Mouse (Mus musculus): ENCODE results near the gene Oxct2b. TPM values are rescaled to one million over a fixed set of nuclear protein-coding genes. Genes with fewer than 3 reads are reported as not detected.

Gene Oxct2b
- polyA plus RNA-seq (2015; fragmentation: Nextera tagmentation; extraction: Ambion mirVana): 0.68 and 0.77 TPM in 2 replicates

- H3K9ac ChIP-seq (replicated peaks): peak within 1 kb of the TSS; percentile 42
- peak within 1 kb of the TSS; percentile 43 for H3K4me3 ChIP-seq (replicated peaks)
- peak; percentile 43; the same call in 1 of the 2 replicates for ATAC-seq (ENCODE audit: low FRiP score)
- H3K27ac ChIP-seq (replicated peaks): no peak within 1 kb of the TSS
- peaks cover 5% of the 10 kb centered on the region for H3K4me1 ChIP-seq
- no peaks in the 10 kb centered on the region for H3K36me3 ChIP-seq
- no peaks in the 10 kb centered on the region for H3K9me3 ChIP-seq (replicated peaks)
- 8% methylated on average over 22 of the region's 22 CpGs for WGBS
- peak within 1 kb of the TSS; percentile 62 for H3K4me2 ChIP-seq
- peaks cover 8% of the 10 kb centered on the region for H3K27me3 ChIP-seq (replicated peaks)
Observed at GRCm38 (mm10) chr4:123116011-123116410, at the start of gene Oxct2b. Gene Oxct2b (plus strand): TSS chr4:123116266.

GRCm38 (mm10) chr4:123068646-123069045 lies 47.4 kb upstream of the Oxct2b start:
- Histone ChIP-seq H3K4me1 (peaks cover 3% of the 10 kb centered on the region; the same call in 1 of the 2 replicates), H3K27me3 (replicated peaks) (no peaks in the 10 kb centered on the region), H3K27ac (replicated peaks) (no peak overlapping the region), H3K36me3 (no peaks in the 10 kb centered on the region), H3K9ac (replicated peaks) (no peak overlapping the region), H3K9me3 (replicated peaks) (no peaks in the 10 kb centered on the region), H3K4me2 (no peak overlapping the region), H3K4me3 (replicated peaks) (no peak overlapping the region)
- no peak for ATAC-seq (ENCODE audit: low FRiP score)
- WGBS: 80% methylated on average over 6 of the region's 6 CpGs

- no peak overlapping the region for H3K27ac ChIP-seq (replicated peaks)
- 12% methylated on average over 13 of the region's 13 CpGs for WGBS
- no peaks in the 10 kb centered on the region for H3K36me3 ChIP-seq
- no peaks in the 10 kb centered on the region for H3K27me3 ChIP-seq (replicated peaks)
- no peak overlapping the region for H3K4me3 ChIP-seq (replicated peaks)
- peaks cover 3% of the 10 kb centered on the region; the same call in 1 of the 2 replicates for H3K4me1 ChIP-seq
- no peaks in the 10 kb centered on the region for H3K9me3 ChIP-seq (replicated peaks)
- peak overlapping the region; percentile 20; the same call in 1 of the 2 replicates for H3K4me2 ChIP-seq
- no peak for ATAC-seq (ENCODE audit: low FRiP score)
- H3K9ac ChIP-seq (replicated peaks): no peak overlapping the region
Observed at GRCm38 (mm10) chr4:123071266-123071966, 44.6 kb upstream of the Oxct2b start.

GRCm38 (mm10) chr4:123076928-123077327 lies 39.1 kb upstream of the Oxct2b start:
- H3K27ac ChIP-seq (replicated peaks): no peak overlapping the region
- no peak overlapping the region for H3K4me3 ChIP-seq (replicated peaks)
- H3K36me3 ChIP-seq: no peaks in the 10 kb centered on the region
- H3K9ac ChIP-seq (replicated peaks): no peak overlapping the region
- H3K9me3 ChIP-seq (replicated peaks): no peaks in the 10 kb centered on the region
- no peaks in the 10 kb centered on the region for H3K27me3 ChIP-seq (replicated peaks)
- no peaks in the 10 kb centered on the region for H3K4me1 ChIP-seq
- ATAC-seq (ENCODE audit: low FRiP score): no peak
- WGBS: 57% methylated on average over 8 of the region's 8 CpGs
- no peak overlapping the region for H3K4me2 ChIP-seq

- Histone ChIP-seq H3K4me2 (no peak overlapping the region), H3K9ac (replicated peaks) (no peak overlapping the region), H3K27ac (replicated peaks) (no peak overlapping the region), H3K27me3 (replicated peaks) (no peaks in the 10 kb centered on the region), H3K4me3 (replicated peaks) (no peak overlapping the region), H3K4me1 (no peaks in the 10 kb centered on the region), H3K36me3 (no peaks in the 10 kb centered on the region), H3K9me3 (replicated peaks) (no peaks in the 10 kb centered on the region)
- ATAC-seq (ENCODE audit: low FRiP score): no peak
- 95% methylated on average over 4 of the region's 4 CpGs for WGBS
Observed at GRCm38 (mm10) chr4:123078231-123078630, 37.8 kb upstream of the Oxct2b start.

- Histone ChIP-seq H3K4me3 (replicated peaks) (no peak overlapping the region), H3K4me1 (no peaks in the 10 kb centered on the region), H3K4me2 (no peak overlapping the region), H3K9ac (replicated peaks) (no peak overlapping the region), H3K36me3 (no peaks in the 10 kb centered on the region), H3K9me3 (replicated peaks) (no peaks in the 10 kb centered on the region), H3K27me3 (replicated peaks) (no peaks in the 10 kb centered on the region), H3K27ac (replicated peaks) (no peak overlapping the region)
- ATAC-seq (ENCODE audit: low FRiP score): no peak
- 46% methylated on average over 13 of the region's 13 CpGs for WGBS
Observed at GRCm38 (mm10) chr4:123080791-123081190, 35.3 kb upstream of the Oxct2b start.

- Histone ChIP-seq H3K4me3 (replicated peaks) (no peak overlapping the region), H3K4me2 (no peak overlapping the region), H3K9me3 (replicated peaks) (no peaks in the 10 kb centered on the region), H3K36me3 (no peaks in the 10 kb centered on the region), H3K4me1 (no peaks in the 10 kb centered on the region), H3K27me3 (replicated peaks) (no peaks in the 10 kb centered on the region), H3K9ac (replicated peaks) (no peak overlapping the region), H3K27ac (replicated peaks) (no peak overlapping the region)
- WGBS: 74% methylated on average over 20 of the region's 20 CpGs
- ATAC-seq (ENCODE audit: low FRiP score): peak; percentile 31; the same call in 1 of the 2 replicates
Observed at GRCm38 (mm10) chr4:123082283-123083163, 33.5 kb upstream of the Oxct2b start.

- ATAC-seq (ENCODE audit: low FRiP score): no peak
- no peaks in the 10 kb centered on the region for H3K36me3 ChIP-seq
- WGBS: 72% methylated on average over 13 of the region's 13 CpGs
Observed at GRCm38 (mm10) chr4:123083323-123083902, 32.7 kb upstream of the Oxct2b start.

GRCm38 (mm10) chr4:123085290-123085689 lies 30.8 kb upstream of the Oxct2b start:
- no peak overlapping the region for H3K9ac ChIP-seq (replicated peaks)
- H3K4me1 ChIP-seq: no peaks in the 10 kb centered on the region
- H3K4me3 ChIP-seq (replicated peaks): no peak overlapping the region
- no peaks in the 10 kb centered on the region for H3K27me3 ChIP-seq (replicated peaks)
- H3K4me2 ChIP-seq: no peak overlapping the region
- no peak for ATAC-seq (ENCODE audit: low FRiP score)
- H3K27ac ChIP-seq (replicated peaks): no peak overlapping the region
- 86% methylated on average over 2 of the region's 2 CpGs for WGBS
- H3K36me3 ChIP-seq: no peaks in the 10 kb centered on the region
- H3K9me3 ChIP-seq (replicated peaks): no peaks in the 10 kb centered on the region

More at GRCm38 (mm10) chr4:123083323-123083902, 32.7 kb upstream of the Oxct2b start:
- H3K4me1 ChIP-seq: no peaks in the 10 kb centered on the region
- no peaks in the 10 kb centered on the region for H3K9me3 ChIP-seq (replicated peaks)
- H3K4me2 ChIP-seq: no peak overlapping the region
- H3K27me3 ChIP-seq (replicated peaks): no peaks in the 10 kb centered on the region
- no peak overlapping the region for H3K4me3 ChIP-seq (replicated peaks)
- no peak overlapping the region for H3K27ac ChIP-seq (replicated peaks)
- H3K9ac ChIP-seq (replicated peaks): no peak overlapping the region

- no peaks in the 10 kb centered on the region for H3K9me3 ChIP-seq (replicated peaks)
- WGBS: 88% methylated on average over 4 of the region's 4 CpGs
- H3K27ac ChIP-seq (replicated peaks): no peak overlapping the region
- H3K4me3 ChIP-seq (replicated peaks): no peak overlapping the region
- H3K27me3 ChIP-seq (replicated peaks): no peaks in the 10 kb centered on the region
- H3K36me3 ChIP-seq: no peaks in the 10 kb centered on the region
- H3K9ac ChIP-seq (replicated peaks): no peak overlapping the region
- no peak overlapping the region for H3K4me2 ChIP-seq
- H3K4me1 ChIP-seq: no peaks in the 10 kb centered on the region
- no peak for ATAC-seq (ENCODE audit: low FRiP score)
Observed at GRCm38 (mm10) chr4:123086381-123086780, 29.7 kb upstream of the Oxct2b start.

GRCm38 (mm10) chr4:123092621-123093020 lies 23.4 kb upstream of the Oxct2b start:
- Histone ChIP-seq H3K9me3 (replicated peaks) (no peaks in the 10 kb centered on the region), H3K36me3 (no peaks in the 10 kb centered on the region), H3K27ac (replicated peaks) (no peak overlapping the region), H3K9ac (replicated peaks) (no peak overlapping the region), H3K4me1 (no peaks in the 10 kb centered on the region), H3K4me3 (replicated peaks) (no peak overlapping the region), H3K4me2 (no peak overlapping the region), H3K27me3 (replicated peaks) (no peaks in the 10 kb centered on the region)
- WGBS: 76% methylated on average over 5 of the region's 5 CpGs
- no peak for ATAC-seq (ENCODE audit: low FRiP score)
